Mouse (Mus musculus) adipocyte (in vitro differentiated cells): Measurements from ENCODE around the gene Ciao2b.
A peak's percentile ranks its signal among the peaks of the same experiment; 100 is the strongest.

Source experiments
- DNase-seq: peaks from one replicate; pipeline ENCODE4 v3.0.0-alpha.2; 2016; ENCODE audit warnings: low spot score

The Ciao2b gene

DNA sequence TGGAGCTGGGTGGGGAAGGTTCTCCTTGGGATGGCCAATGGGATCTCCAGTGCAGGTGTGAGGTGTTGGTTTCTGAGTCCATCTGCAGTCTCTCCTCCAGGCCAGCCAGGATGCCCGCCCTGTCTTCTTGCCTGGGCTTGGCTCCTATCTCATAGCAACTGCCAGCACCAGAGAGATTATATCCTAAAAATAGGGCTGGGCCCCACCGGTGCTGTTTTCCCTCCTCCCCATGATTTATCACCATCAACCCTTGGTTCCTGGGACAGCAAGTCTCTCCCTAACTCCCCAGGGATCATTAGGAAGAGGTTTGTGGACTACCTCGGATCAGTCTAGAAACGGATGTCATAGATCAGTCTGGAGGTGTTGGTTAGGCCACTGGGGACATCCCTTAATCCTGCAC lies 28.6 kb downstream of the Ciao2b start:
- no peak for DNase-seq

DNA sequence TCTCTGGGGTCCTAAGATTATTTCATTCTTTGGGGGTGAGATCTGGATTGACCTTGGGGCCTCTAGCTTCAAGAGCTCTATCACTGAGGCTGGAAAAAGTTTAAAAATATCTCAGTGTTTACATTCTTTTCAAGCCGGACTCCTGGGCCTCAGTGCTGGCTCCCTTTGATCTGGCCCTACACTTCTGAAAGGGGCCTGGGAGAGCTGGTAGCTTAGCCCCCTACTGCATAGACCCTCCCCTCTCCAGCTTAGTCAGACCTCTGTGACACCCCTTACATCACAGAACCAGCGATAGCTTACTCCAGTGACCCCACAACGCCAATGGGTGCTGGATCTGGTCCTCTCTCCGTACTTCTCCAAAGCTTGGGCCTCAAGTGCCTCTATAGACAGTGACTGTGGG lies 30.2 kb downstream of the Ciao2b start:
- DNase-seq = no peak

DNA sequence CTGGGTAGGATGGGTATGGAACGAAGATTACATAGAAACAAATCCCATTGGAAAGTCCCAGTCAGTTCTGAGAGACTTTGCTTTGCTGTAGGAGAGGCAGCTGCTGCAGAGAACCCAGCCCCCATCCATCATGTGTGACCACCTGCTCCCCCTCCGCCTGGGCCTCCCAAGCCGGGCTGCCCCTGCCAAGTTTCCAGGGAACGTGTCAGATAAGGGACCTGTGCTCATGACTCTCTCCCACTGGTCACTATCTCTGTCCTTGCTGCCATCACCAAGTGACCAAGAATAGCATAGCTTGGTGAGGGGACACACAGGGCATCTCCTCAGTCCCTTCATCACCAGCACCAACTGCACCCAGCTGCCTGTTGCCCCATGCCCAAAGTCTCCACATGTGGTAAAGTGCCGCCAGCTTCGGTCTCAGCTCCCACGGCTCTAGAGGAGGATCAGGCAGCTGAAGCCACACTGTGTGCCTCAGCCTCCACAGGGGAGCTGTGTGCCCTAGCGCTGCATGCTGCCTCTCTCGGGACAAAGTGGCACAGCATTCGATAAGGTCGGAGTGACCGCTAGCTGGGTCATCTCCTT lies 31.5 kb downstream of the Ciao2b start:
- no peak for DNase-seq

DNA sequence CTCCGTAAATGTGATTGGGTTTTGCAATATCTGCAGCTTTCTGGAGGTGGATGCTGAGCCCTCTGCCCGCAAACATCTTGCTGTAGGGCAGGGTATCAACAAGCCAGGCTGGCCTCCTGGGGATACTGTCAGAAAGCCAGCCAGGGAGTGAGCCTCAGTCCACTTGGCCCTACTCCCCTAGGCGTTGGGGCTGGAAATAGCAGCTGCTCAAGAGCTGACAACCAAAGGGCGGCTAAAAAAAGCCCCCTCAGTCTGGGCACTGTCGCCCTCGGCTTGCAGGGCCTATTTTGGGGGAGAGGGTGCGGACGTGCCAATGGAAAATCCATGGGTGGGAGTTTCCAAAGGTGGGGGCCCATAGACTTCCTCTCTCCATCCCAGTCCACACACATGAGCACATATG lies 32.5 kb downstream of the Ciao2b start:
- DNase-seq = peak; percentile 49

DNA sequence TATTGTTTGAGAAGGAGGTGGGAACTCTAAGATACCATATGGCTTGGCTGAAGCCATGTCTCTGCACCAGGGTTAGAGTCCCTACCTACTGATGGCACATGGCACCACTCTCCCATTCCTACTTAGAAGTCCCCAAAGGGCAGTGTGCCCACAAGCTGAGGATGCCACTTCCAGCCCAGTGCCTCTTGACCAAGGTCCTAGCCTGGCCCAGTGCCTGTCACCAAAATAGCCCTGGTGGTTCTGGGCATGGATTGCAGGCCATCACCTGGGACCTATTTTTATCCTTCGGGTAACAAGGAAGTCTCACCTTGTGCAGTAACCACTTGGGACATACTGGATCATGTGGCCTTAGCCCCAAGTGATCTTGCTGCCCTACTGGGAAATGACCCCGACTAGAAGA lies 33.8 kb downstream of the Ciao2b start:
- no peak for DNase-seq

DNA sequence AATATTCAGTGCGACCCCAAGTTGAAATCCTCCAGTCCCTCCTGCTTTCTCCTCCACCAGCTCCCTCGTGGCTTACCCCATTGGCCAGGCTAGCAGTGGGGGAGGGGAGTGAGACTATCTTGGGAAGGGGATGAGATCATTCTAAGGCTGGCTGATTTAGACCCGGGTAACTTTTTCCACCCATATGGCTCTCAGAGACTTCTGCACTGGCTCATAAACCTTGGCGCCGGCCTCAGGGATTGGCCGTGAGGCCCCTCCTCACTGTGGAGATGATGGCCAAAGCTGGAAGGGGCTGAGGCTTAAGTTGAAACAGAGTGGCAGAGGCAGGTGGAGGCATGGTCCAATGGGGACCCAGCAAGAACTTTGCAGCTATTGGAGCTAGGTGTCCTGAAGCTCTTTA lies 35.4 kb downstream of the Ciao2b start:
- no peak for DNase-seq

DNA sequence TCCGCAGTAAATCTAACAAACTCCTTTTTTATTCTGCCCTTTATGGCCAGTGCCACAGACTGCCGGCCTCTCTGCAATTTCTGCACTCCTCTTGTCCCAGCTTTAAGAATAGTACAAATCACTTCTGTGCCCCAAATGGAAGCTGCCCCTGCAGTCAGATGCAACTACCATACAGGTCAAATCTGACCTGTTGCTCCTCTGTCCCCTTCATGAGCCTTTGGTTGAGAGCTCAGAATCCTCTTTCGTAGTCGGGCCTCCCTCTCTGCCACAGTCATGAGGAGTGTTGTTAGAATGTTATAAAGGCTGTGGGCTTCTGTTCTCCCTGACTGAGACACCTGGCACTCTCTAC lies 38.5 kb downstream of the Ciao2b start:
- DNase-seq = no peak

DNA sequence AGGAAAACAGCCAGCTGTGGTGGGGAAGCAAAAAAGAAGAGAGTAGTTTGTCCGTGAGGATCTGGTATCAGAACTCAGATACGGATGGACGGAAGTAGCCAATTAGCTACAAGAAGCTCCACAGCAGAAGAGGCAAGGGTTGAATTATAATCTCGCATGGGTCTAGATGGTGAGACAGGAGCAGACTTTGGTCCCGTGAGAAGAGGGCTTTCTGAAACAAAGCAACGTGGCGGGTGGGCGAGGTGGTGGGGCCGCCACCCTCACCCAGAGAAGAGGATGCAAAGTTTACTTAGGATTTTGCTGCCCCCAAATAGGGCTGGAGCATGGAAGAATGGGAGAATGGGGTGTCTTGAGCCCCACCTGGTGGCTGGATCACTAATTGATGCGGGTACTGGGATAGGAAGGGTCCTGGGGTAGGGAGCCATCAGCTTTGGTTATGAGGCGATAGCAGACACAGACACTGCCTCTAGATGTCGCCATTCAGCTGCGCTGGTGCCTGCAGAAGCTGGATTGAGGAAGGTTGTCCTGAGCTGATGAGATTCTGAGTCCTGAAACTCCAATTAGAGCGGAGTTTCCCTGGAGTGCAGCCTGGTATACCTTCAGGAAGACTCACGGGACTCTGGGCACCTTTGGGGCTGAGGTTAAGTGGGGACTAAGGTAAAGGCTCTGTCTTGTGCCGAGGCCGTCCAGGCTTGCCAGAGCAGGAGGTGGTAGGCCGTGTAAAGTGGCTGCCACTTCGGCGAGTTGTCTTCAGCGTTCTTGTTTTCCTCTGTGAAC lies 39.1 kb downstream of the Ciao2b start:
- peak; percentile 92 for DNase-seq

DNA sequence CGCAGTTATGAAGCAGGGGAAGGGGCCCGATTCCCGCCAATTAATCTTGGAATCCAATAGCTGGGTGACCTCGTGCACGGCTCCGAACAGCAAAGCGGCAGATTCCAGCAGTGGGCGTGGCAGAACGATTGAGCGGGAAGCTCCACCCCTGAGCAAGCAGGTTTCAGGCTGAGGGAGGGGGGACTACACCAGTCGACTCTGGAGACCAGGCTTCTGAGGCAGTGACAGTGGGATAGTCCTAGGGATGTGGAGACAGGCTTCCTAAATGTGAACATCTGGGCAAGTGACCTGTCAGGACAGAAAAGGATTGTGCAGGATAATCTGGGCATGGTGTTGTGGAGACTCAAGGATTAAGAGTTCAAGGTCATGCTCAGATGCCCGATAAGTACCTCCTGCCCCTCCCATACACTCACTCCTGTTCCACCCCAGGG lies 39.8 kb downstream of the Ciao2b start:
- no peak for DNase-seq

DNA sequence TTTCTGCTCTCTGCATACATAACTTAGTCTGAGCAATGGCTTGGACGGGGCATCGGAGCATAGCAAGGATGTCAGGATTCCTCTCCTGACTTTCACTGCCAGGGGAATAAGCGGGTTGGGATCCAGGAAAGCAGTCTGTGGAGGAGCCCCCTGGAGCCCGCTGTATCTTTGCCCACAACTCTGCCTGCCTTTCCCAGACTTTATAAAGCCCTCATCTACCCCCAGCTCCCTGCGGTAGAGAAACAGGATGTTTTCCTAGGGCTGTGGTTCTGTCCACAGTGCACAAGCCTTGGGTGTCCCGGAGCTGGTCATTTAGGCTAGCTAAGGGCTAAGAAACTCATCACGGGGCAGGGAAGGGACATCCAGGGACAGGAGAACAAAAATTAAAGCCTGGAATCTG lies 40.4 kb downstream of the Ciao2b start:
- DNase-seq = no peak

DNA sequence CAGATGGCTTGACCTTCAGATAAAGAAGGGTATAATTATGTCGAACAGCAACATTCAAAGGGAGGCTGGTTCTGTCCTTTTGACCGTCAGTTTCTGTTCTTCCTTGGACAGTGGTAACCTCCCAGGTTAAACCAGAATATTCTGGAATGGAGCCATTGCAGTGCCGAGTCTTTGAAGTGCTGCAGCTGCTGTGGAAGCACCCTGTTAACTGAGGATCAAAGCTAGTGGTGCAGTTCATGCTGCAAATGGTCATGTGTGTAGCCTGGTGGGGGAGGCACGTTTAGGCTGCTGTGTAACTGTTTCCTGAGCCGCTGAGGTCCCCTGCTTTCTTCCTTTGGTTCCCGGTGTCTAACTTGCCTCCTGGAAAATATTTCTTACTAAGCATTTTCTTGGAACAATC lies 43.3 kb downstream of the Ciao2b start:
- no peak for DNase-seq

DNA sequence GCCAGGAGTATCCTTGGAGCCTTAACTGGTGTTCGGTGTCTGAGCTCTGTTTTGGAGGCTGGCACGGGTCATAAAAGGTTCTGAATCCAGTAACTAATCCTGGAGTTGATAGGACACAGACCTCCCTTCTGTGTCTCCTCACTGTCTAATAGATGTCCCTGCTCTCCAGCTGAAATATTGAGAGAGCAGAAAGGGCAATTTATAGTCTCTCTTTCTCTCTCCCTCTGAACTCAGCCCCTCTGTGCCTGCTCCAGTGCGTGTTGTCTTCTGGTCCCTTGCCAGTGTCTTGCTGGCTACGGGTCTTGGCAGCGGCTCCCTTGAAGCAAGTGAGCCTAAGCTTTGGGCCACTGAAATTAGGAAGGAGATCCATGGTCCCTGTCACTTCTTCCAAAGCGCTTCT lies 44.1 kb downstream of the Ciao2b start:
- peak; percentile 64 for DNase-seq

DNA sequence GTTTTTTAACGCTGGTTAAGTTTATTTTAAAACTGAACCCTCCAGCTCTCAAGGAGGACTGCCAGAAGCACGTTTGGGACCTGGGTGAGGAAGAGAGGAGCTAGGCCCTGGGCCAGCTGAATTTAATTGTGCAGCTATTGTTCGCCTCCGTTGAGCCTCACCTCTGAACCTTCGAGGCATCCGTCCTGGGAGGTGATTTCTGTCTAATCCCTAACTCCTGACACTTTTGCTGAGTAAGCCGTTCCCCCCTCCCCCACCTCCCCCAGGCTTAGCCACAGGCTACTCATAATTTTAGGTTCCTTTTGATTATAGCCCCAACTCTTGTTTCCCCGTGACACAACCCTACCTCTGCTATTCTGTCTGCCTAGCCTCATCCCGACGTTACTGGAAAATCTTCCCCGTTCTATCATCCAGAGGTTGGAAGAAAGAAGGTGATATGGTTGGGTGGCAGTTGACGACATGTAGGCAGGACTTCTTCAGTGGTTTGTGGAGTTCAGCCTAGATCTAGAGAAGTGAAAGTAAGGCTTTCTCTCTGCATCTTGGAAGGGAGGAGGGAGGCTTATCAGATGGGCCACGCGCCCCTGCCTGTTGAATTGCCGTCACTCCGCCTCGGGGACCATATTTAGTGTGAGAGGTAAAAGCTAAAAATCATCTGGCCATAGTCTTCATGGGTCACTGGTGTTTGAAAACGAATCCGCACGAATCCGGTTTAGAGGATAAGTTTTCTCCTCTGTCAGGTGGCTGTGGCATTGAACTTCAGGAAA lies 45.8 kb downstream of the Ciao2b start:
- no peak for DNase-seq

DNA sequence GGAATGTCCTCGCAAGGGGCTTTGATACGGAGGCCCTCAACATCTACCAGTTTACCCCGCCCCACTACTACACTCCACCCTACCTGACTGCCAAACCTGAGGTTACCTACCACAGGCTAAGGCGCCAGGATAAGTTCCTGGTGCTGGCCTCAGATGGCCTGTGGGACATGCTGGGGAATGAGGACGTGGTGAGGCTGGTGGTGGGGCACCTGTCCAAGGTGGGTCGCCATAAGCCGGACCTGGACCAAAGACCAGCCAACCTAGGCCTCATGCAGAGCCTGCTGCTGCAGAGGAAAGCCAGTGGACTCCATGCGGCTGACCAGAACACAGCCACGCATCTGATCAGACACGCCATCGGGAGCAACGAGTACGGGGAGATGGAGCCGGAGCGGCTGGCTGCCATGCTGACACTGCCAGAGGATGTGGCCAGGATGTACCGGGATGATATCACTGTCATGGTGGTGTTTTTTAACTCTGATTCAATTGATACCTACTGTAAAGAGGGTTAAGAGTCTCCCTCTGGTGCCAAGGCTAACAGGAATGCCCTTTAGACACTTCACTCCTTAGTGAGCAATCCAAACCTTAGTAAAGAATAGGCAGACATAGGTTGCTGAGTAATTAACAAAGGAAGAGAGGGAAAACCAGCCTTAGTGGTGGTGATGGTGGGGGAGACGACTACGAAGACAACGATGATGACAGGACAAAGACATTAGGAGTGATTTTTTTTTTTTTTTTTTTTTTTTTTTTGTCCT lies 47.0 kb downstream of the Ciao2b start:
- DNase-seq = no peak

DNA sequence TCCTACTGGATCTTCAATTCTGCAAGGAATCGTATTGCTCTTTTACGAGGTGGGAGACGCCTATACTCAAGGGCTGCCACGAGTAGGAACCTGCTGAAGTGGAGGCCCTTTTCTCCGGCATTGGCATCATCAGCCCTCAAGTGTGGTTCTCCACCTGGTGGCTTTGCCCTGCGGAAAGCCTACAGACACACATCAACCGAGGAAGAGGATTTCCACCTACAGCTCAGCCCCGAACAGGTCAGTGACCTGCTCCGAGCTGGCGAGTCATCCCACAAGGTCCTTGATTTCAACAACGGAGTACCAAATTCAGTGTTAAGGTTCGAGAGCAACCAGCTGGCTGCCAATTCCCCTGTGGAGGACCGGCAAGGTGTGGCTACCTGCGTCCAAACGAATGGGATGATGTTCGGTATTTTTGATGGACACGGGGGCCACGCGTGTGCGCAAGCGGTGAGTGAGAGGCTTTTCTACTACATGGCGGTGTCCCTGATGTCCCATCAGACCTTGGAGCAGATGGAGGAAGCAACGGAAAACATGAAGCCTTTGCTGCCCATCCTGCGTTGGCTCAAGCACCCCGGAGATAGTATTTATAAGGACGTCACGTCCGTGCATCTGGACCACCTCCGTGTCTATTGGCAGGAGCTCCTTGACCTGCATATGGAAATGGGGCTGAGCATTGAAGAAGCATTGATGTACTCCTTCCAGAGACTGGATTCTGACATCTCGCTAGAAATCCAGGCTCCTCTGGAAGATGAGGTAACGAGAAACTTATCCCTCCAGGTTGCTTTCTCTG lies 48.0 kb downstream of the Ciao2b start:
- DNase-seq = no peak

DNA sequence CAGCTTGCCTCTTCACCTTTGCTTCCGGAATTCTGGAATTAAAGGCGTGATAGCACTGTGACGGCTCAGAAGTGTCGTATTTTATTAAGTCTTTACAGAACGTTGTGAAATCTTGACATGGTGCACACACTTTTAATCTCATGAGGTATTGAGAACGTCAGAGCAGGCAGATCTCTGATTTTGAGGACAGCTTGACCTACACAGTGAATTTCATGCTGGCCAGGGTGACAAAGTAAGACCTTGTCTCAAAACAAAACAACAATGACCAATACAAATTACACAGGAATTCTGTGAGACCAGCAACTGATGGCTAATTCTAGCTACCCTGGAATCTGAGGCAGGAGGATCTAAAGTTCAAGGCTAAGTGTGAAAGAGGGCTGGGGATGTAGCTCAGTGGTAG lies 49.2 kb downstream of the Ciao2b start:
- no peak for DNase-seq

DNA sequence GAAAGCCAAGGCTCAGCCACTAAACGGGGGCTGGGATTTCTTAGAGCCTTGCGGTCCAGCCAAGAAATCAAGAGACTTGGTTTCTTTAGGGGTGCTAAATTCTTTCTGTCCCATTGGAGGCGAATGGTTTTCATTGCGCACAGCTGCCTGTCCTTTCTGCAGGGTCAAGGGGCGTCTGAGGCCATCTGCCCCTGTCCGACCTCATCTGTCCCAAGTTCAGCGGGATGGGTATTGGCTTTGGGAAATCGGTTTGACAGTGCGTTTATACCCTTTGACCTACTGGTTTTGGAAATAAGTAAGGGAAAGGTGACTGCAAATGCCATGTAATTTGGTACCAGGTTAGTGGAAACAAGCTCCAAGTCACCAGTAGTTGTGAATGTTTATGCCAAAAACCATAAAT lies 49.9 kb downstream of the Ciao2b start:
- peak; percentile 42 for DNase-seq

DNA sequence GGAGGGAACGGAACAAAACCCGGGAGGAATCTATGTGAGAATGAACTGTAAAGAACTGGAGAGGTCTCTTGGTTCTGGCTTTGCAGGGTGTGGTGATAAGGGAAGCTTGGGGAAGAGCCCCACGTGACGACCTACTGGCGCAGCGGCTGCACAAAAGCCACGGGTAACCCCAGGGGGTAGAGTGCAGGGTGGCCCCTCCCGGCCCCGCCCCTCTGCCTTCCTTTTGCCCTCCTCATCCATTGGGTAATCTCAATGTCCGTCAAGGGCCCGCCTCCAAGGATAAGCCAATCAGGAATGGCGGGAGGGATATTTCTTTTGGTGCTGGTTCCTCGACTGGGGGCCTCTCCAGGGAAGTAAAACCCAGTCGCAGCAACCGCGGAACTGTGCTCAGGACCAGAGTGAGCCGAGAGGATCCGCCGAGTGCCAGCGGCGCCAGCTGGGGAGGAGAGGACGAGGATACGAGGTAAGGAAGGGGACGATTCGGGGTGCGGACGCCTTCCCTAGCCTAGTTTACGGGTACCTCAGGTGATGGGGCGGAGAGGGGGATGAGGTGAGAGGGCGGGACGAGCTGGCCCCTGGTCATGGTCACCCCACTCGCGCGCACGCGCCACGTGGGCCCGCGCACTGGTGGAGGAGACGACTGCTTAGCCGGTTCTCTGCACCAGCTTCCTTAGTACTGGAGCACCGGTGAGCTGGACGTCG lies 50.5 kb downstream of the Ciao2b start, which contains the start of gene Pdp2:
Gene Pdp2 (plus strand): TSS at position 319 of the 702 bp plus-strand sequence.
- DNase-seq = peak; percentile 98

DNA sequence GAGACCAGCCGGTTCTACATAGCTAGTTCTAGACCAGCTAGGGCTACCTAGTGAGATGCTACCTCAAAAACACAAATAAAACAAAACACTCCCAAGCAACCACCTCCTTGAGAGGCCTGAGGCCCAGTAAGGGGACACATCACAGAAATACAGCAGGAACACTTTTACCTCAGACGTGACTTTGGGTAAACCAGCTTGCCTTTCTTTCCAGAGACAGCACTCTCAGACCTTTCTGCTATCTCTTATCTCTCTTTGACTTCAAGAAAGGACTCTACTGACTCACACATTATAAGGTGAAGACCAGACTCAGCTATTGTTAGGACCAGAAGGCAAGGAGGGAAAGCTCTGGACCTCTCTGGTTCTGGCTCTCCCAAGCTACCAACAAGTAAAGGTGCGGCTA lies 51.5 kb downstream of the Ciao2b start:
- no peak for DNase-seq
